Mouse (Mus musculus) MEL (cell line): ENCODE data around the gene Tor1a. TPM values are rescaled to one million over a fixed set of nuclear protein-coding genes. Genes with fewer than 3 reads are reported as not detected.
"Not testable (repeated sequence)": the region's sequence is repeated elsewhere in the genome, so short reads cannot be mapped to it uniquely, and the experiment has no call there.

Experiments used
- DNase-seq: peaks from one replicate; pipeline ENCODE4 v3.0.0; 2011; ENCODE audit warnings: low read depth, low spot score
- H3K27ac ChIP-seq: 2 replicates; pipeline ENCODE4 v1.5.1; 2012; ENCODE audit warnings: low read depth, mild to moderate bottlenecking, control low read depth, low read length, moderate library complexity; ENCODE audit not compliant: control insufficient read depth
- H3K27me3 ChIP-seq, 2 experiments: fragments of 150-350 bp in 1 of 2; sonication (generic) in 1 of 2; 2 replicates each; pipeline ENCODE4 v1.6.1; 2012; ENCODE audit warnings: low read length in 2 of 2, mild to moderate bottlenecking in 2 of 2, improper control_type of control experiment in 1 of 2, moderate library complexity in 1 of 2; ENCODE audit not compliant: insufficient read depth in 2 of 2, control insufficient read depth in 1 of 2
- H3K36me3 ChIP-seq, 2 experiments: 2 replicates each; pipeline ENCODE4 v1.6.1; 2012 to 2014; ENCODE audit warnings: low read length in 2 of 2, improper control_type of control experiment in 1 of 2, inconsistent platforms in 1 of 2, mild to moderate bottlenecking in 1 of 2; ENCODE audit not compliant: insufficient read depth in 2 of 2, control insufficient read depth in 1 of 2
- H3K4me1 ChIP-seq, 2 experiments: fragments of 150-350 bp in 1 of 2; sonication (generic) in 1 of 2; 2 replicates each; pipeline ENCODE4 v1.6.1; 2012; ENCODE audit warnings: low read length in 2 of 2, improper control_type of control experiment in 1 of 2, mild to moderate bottlenecking in 1 of 2; ENCODE audit not compliant: insufficient read depth in 2 of 2, control insufficient read depth in 1 of 2
- H3K4me3 ChIP-seq, 2 experiments: fragments of 150-350 bp in 1 of 2; sonication (generic) in 1 of 2; 2 replicates each; pipeline ENCODE4 v1.5.1; 2012; ENCODE audit warnings: low read depth in 2 of 2, low read length in 2 of 2, mild to moderate bottlenecking in 2 of 2, moderate library complexity in 2 of 2, control low read depth in 1 of 2, improper control_type of control experiment in 1 of 2; ENCODE audit not compliant: control insufficient read depth in 1 of 2, insufficient read depth in 1 of 2
- H3K79me2 ChIP-seq: 2 replicates; pipeline ENCODE4 v1.6.1; 2012; ENCODE audit warnings: mild to moderate bottlenecking, low read length, moderate library complexity; ENCODE audit not compliant: control insufficient read depth, poor library complexity, insufficient read depth
- H3K9ac ChIP-seq: 2 replicates; pipeline ENCODE4 v1.6.1; 2012; ENCODE audit warnings: low read depth, mild to moderate bottlenecking, control low read depth, low read length, moderate library complexity; ENCODE audit not compliant: control insufficient read depth, poor library complexity, severe bottlenecking
- H3K9me3 ChIP-seq: fragments of 150-350 bp; sonication (generic); replicated peaks from 2 replicates; pipeline ENCODE4 v1.6.1; 2012; ENCODE audit warnings: mild to moderate bottlenecking, low read length, improper control_type of control experiment, moderate library complexity; ENCODE audit not compliant: insufficient read depth
- CTCF ChIP-seq, 3 experiments: IDR thresholded peaks in 2 of 3; conservative IDR thresholded peaks in 1 of 3; 2 replicates each; pipeline ENCODE4 v1.5.1; 2011 to 2012; ENCODE audit warnings: low read length in 3 of 3, low read depth in 2 of 3, mild to moderate bottlenecking in 2 of 3, improper control_type of control experiment in 1 of 3, inconsistent platforms in 1 of 3, mixed read lengths in 1 of 3, moderate library complexity in 1 of 3; ENCODE audit not compliant: control insufficient read depth in 1 of 3, insufficient read depth in 1 of 3, poor library complexity in 1 of 3, severe bottlenecking in 1 of 3
- ELF1 ChIP-seq: IDR thresholded peaks from 2 replicates; pipeline ENCODE4 v1.6.1; 2014; ENCODE audit warnings: low read depth, mild to moderate bottlenecking, inconsistent platforms, low read length, improper control_type of control experiment, moderate library complexity
- ETS1 ChIP-seq: IDR thresholded peaks from 2 replicates; pipeline ENCODE4 v1.6.1; 2012; ENCODE audit warnings: low read depth, mild to moderate bottlenecking, inconsistent platforms, low read length, improper control_type of control experiment, moderate library complexity
- GATA1 ChIP-seq: IDR thresholded peaks from 2 replicates; pipeline ENCODE4 v1.6.1; 2011; ENCODE audit warnings: low read depth, low read length, improper control_type of control experiment
- HCFC1 ChIP-seq: IDR thresholded peaks from 2 replicates; pipeline ENCODE4 v1.6.1; 2012; ENCODE audit warnings: low read depth, mild to moderate bottlenecking, inconsistent platforms, low read length, improper control_type of control experiment, moderate library complexity
- JUND ChIP-seq: IDR thresholded peaks from 2 replicates; pipeline ENCODE4 v1.6.1; 2011; ENCODE audit warnings: low read depth, mild to moderate bottlenecking, improper control_type of control experiment, low read length
- MAZ ChIP-seq: IDR thresholded peaks from 2 replicates; pipeline ENCODE4 v1.6.1; 2012; ENCODE audit warnings: low read depth, mild to moderate bottlenecking, inconsistent platforms, low read length, improper control_type of control experiment
- MYB ChIP-seq: IDR thresholded peaks from 2 replicates; pipeline ENCODE4 v1.6.1; 2011; ENCODE audit warnings: mild to moderate bottlenecking, low read depth, low read length, improper control_type of control experiment
- NRF1 ChIP-seq: IDR thresholded peaks from 2 replicates; pipeline ENCODE4 v1.6.1; 2014; ENCODE audit warnings: low read depth, mild to moderate bottlenecking, inconsistent platforms, low read length, improper control_type of control experiment, moderate library complexity; ENCODE audit not compliant: poor library complexity, insufficient read depth, severe bottlenecking
- SMC3 ChIP-seq: IDR thresholded peaks from 2 replicates; pipeline ENCODE4 v1.6.1; 2011; ENCODE audit warnings: low read depth, low read length, improper control_type of control experiment
- TBP ChIP-seq: IDR thresholded peaks from 2 replicates; pipeline ENCODE4 v1.8.0; 2011; ENCODE audit warnings: low read depth, low read length, improper control_type of control experiment
- TCF12 ChIP-seq: IDR thresholded peaks from 2 replicates; pipeline ENCODE4 v1.6.1; 2014; ENCODE audit warnings: low read depth, mild to moderate bottlenecking, inconsistent platforms, low read length, improper control_type of control experiment, moderate library complexity
- USF1 ChIP-seq: IDR thresholded peaks from 2 replicates; pipeline ENCODE4 v1.6.1; 2014; ENCODE audit warnings: low read depth, mild to moderate bottlenecking, inconsistent platforms, low read length, improper control_type of control experiment, moderate library complexity
- USF2 ChIP-seq, 2 experiments: IDR thresholded peaks; 2 replicates each; pipeline ENCODE4 v1.6.1; 2011 to 2012; ENCODE audit warnings: improper control_type of control experiment in 2 of 2, low read length in 2 of 2, borderline replicate concordance in 1 of 2, inconsistent platforms in 1 of 2, low read depth in 1 of 2, mild to moderate bottlenecking in 1 of 2; ENCODE audit not compliant: insufficient read depth in 1 of 2
- ZC3H11A ChIP-seq: IDR thresholded peaks from 2 replicates; pipeline ENCODE4 v1.6.1; 2012; ENCODE audit warnings: low read depth, mild to moderate bottlenecking, inconsistent platforms, low read length, improper control_type of control experiment
- ZMIZ1 ChIP-seq: IDR thresholded peaks from 2 replicates; pipeline ENCODE4 v1.6.1; 2012; ENCODE audit warnings: low read depth, mild to moderate bottlenecking, inconsistent platforms, low read length, improper control_type of control experiment, moderate library complexity
- polyA plus RNA-seq, 2 experiments: library from polyadenylated mRNA; stranded (reverse) in 1 of 2; unstranded in 1 of 2; fragments of >175 nt in 1 of 2; fragments of >200 nt in 1 of 2; gene quantifications; 2 replicates each; pipeline versions ENCODE4 v1.2.1 to v1.2.4; 2012; ENCODE audit warnings: low replicate concordance in 2 of 2, low read depth in 1 of 2; ENCODE audit not compliant: insufficient read length in 2 of 2, insufficient read depth in 1 of 2, missing spikeins in 1 of 2
- total RNA-seq: library from RNA; depleted of rRNA; stranded (reverse); fragments of 300-350 nt; gene quantifications from 2 replicates; pipeline ENCODE4 v1.2.3, GENCODE M21; 2012

Tor1a gene
- total and polyA plus RNA-seq, 3 experiments, result 55.6 to 60.1 TPM; not detected in 1

- Histone ChIP-seq H3K79me2 (no peaks in the 10 kb centered on the region; the same call in 1 of the 2 replicates), H3K27me3 (no peaks in the 10 kb centered on the region), H3K36me3 (no peaks in the 10 kb centered on the region), H3K4me3 (no peak overlapping the region), H3K27ac (no peak overlapping the region), H3K9me3 (no peaks in the 10 kb centered on the region), H3K4me1 (peaks cover 0 to 12% of the 10 kb centered on the region in 2 experiments; a peak in 3 of 4 replicates), H3K9ac (no peak overlapping the region)
- peak; percentile 54 for DNase-seq
- TF ChIP-seq TCF12 (no peak), ZC3H11A (no peak), NRF1 (no peak), ZMIZ1 (no peak), MAZ (no peak), ELF1 (no peak), GATA1 (no peak), MYB (no peak)
These were observed 35.8 kb downstream of the Tor1a start for GRCm38 (mm10) chr2:30931922-30932321.

GRCm38 (mm10) chr2:30930846-30931245 lies 36.9 kb downstream of the Tor1a start:
- H3K27ac ChIP-seq, H3K4me3 ChIP-seq, H3K9ac ChIP-seq, H3K36me3 ChIP-seq, H3K27me3 ChIP-seq, H3K79me2 ChIP-seq, DNase-seq, H3K9me3 ChIP-seq: not testable (repeated sequence)
- peak; percentile 91 for TF ChIP-seq TBP
- peaks cover 0 to 12% of the 10 kb centered on the region in 2 experiments; a peak in 3 of 4 replicates for H3K4me1 ChIP-seq

GRCm38 (mm10) chr2:30929483-30930045 lies 38.2 kb downstream of the Tor1a start, which contains the start of gene Ptges:
Ptges (minus strand) TSS chr2:30929863.
- peak within 1 kb of the TSS; percentile 56 to 62 for H3K4me3 ChIP-seq
- peak within 1 kb of the TSS; percentile 68 for H3K27ac ChIP-seq
- peak; percentile 79 for DNase-seq
- no peaks in the 10 kb centered on the region; a peak in 1 of 4 replicates for H3K27me3 ChIP-seq
- no peaks in the 10 kb centered on the region for H3K9me3 ChIP-seq
- H3K36me3 ChIP-seq, result no peaks in the 10 kb centered on the region
- peak within 1 kb of the TSS; percentile 74 for H3K9ac ChIP-seq
- H3K79me2 ChIP-seq, result no peaks in the 10 kb centered on the region; the same call in 1 of the 2 replicates
- 0 out of 2 replicates have a peak, but pooled peaks have one; percentile 25 for TF ChIP-seq HCFC1
- 0 out of 2 replicates have a peak, but pooled peaks have one; percentile 17 for TF ChIP-seq JUND
- TF ChIP-seq USF1, result no peak
- TF ChIP-seq ELF1, result 0 out of 2 replicates have a peak, but pooled peaks have one; percentile 16
- TF ChIP-seq ETS1, result no peak
- TF ChIP-seq USF2 (IDR thresholded peaks at IDR 0.05; ENCODE audit: borderline replicate concordance in 1 of 2, insufficient read depth in 1 of 2, low read depth in 1 of 2, low read length in 2 of 2), result no peak
- TF ChIP-seq SMC3, result peak; percentile 34
- TF ChIP-seq NRF1, result peak; percentile 54; the same call in 1 of the 2 replicates
- peak; percentile 56 to 72 (median 59); a peak in 5 of 6 replicates for TF ChIP-seq CTCF (IDR thresholded peaks at IDR 0.05 in 2 of 3, conservative IDR thresholded peaks at IDR 0.05 in 1 of 3; ENCODE audit: control insufficient read depth in 1 of 3, insufficient read depth in 1 of 3, low read depth in 2 of 3, low read length in 3 of 3, poor library complexity in 1 of 3, severe bottlenecking in 1 of 3)
- peaks cover 0 to 12% of the 10 kb centered on the region in 2 experiments; a peak in 3 of 4 replicates for H3K4me1 ChIP-seq
